Mouse (Mus musculus): Measurements from ENCODE around the gene Igsf11. TPM values are rescaled to one million over a fixed set of nuclear protein-coding genes. Genes with fewer than 3 reads are reported as not detected.
A peak's percentile ranks its signal among the peaks of the same experiment; 100 is the strongest.

The Igsf11 gene
- polyA plus RNA-seq, 1 experiment from 2014 or later, result 0.81 TPM

DNA sequence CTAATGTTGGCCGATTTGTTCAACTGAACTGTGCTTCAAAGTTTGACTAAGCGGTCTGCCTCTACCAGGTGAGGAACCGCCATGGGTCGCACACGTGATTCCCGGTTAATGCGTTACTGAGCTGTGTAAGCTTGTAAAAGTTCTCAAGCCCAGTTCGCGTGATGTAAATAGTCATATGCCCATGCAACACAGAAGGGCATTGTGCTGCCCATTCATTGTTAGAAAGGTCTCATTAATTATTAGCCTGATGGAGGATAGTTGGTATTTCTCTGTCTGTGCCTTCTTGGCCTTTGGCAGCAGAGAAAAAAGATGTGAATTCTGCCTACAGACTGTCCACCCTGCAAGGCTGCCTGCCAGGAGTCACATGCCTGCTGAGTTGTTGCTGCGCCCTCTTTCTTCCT is 53.1 kb downstream of the Igsf11 start:
- Histone ChIP-seq H3K9me3 (ENCODE audit: control insufficient read depth, low read length) (no peaks in the 10 kb centered on the region), H3K4me3 (ENCODE audit: low read length) (no peak overlapping the region), H3K4me2 (ENCODE audit: low read depth, low read length) (no peak overlapping the region), H3K4me1 (ENCODE audit: control insufficient read depth, insufficient read depth, low read length) (peaks cover 6% of the 10 kb centered on the region), H3K27ac (ENCODE audit: low read length) (no peak overlapping the region), H3K9ac (ENCODE audit: low read depth, low read length) (no peak overlapping the region), H3K36me3 (ENCODE audit: control insufficient read depth, insufficient read depth, low read length) (no peaks in the 10 kb centered on the region), H3K27me3 (replicated peaks; ENCODE audit: control insufficient read depth, insufficient read depth, low read length) (no peaks in the 10 kb centered on the region)
- 58% methylated on average over 10 of the region's 10 CpGs for WGBS
- ATAC-seq, result peak; percentile 81

- 53% methylated on average over 7 of the region's 7 CpGs for WGBS
- no peak overlapping the region for H3K27ac ChIP-seq (ENCODE audit: low read length)
- no peaks in the 10 kb centered on the region for H3K27me3 ChIP-seq (replicated peaks; ENCODE audit: control insufficient read depth, insufficient read depth, low read length)
- no peak overlapping the region for H3K4me3 ChIP-seq (ENCODE audit: low read length)
- no peak overlapping the region for H3K4me2 ChIP-seq (ENCODE audit: low read depth, low read length)
- no peak overlapping the region for H3K9ac ChIP-seq (ENCODE audit: low read depth, low read length)
- ATAC-seq, result no peak; the same call in 1 of the 2 replicates
- H3K4me1 ChIP-seq (ENCODE audit: control insufficient read depth, insufficient read depth, low read length), result peaks cover 6% of the 10 kb centered on the region
- no peaks in the 10 kb centered on the region for H3K9me3 ChIP-seq (ENCODE audit: control insufficient read depth, low read length)
- no peaks in the 10 kb centered on the region for H3K36me3 ChIP-seq (ENCODE audit: control insufficient read depth, insufficient read depth, low read length)
Measured at GRCm38 (mm10) chr16:38946453-38946852, 54.0 kb downstream of the Igsf11 start.

DNA sequence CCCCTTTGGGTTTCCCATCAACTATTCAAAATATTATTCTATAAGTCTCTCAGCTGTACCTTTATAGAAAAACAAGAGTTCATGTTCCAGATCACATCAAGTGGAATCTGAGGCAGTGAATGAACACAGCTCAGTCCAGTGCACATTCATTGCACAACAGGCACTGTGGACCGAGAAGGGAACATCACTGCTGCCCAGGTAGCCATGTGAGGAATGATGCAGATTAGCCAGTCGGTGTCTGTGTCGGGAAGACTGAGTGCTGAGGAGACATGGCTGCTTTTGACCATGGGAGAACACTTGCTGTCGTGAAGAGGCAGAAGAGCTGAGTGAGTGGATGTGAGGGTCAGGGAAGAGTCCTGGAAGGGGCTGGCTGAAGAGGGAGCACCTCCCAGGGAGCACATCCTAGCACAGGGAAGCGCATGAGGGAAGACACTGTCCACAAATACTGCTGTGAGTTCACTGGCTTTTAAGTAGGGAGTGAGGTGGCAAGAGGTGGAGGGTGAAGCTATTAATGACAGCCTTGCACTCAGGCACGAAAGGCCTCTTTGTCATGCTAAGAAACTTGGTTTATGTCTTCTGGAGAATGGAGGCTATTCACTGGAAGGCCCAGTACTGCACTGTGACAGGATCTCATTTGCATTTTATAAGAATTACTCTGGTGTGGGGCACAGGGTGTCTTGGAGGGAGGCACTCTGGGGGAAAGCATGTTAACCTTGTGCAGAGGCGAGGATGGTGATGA is 54.8 kb downstream of the Igsf11 start:
- no peak for ATAC-seq
- Histone ChIP-seq H3K9ac (ENCODE audit: low read depth, low read length) (no peak overlapping the region), H3K4me3 (ENCODE audit: low read length) (no peak overlapping the region), H3K27ac (ENCODE audit: low read length) (no peak overlapping the region), H3K9me3 (ENCODE audit: control insufficient read depth, low read length) (no peaks in the 10 kb centered on the region), H3K36me3 (ENCODE audit: control insufficient read depth, insufficient read depth, low read length) (no peaks in the 10 kb centered on the region), H3K27me3 (replicated peaks; ENCODE audit: control insufficient read depth, insufficient read depth, low read length) (no peaks in the 10 kb centered on the region), H3K4me2 (ENCODE audit: low read depth, low read length) (no peak overlapping the region), H3K4me1 (ENCODE audit: control insufficient read depth, insufficient read depth, low read length) (peaks cover 6% of the 10 kb centered on the region)
- 81% methylated on average over 7 of the region's 7 CpGs for WGBS

- no peak for ATAC-seq
- 82% methylated on average over 5 of the region's 5 CpGs for WGBS
- peaks cover 5% of the 10 kb centered on the region for H3K4me1 ChIP-seq (ENCODE audit: control insufficient read depth, insufficient read depth, low read length)
Measured at GRCm38 (mm10) chr16:38948441-38948840, 56.0 kb downstream of the Igsf11 start.

GRCm38 (mm10) chr16:38952881-38953280 is 60.4 kb downstream of the Igsf11 start:
- no peak overlapping the region for H3K4me3 ChIP-seq (ENCODE audit: low read length)
- 95% methylated on average over 3 of the region's 3 CpGs for WGBS
- no peaks in the 10 kb centered on the region for H3K4me1 ChIP-seq (ENCODE audit: control insufficient read depth, insufficient read depth, low read length)
- no peaks in the 10 kb centered on the region for H3K36me3 ChIP-seq (ENCODE audit: control insufficient read depth, insufficient read depth, low read length)
- no peaks in the 10 kb centered on the region for H3K9me3 ChIP-seq (ENCODE audit: control insufficient read depth, low read length)
- H3K9ac ChIP-seq (ENCODE audit: low read depth, low read length), result no peak overlapping the region
- no peaks in the 10 kb centered on the region for H3K27me3 ChIP-seq (replicated peaks; ENCODE audit: control insufficient read depth, insufficient read depth, low read length)
- no peak for ATAC-seq
- no peak overlapping the region for H3K4me2 ChIP-seq (ENCODE audit: low read depth, low read length)
- H3K27ac ChIP-seq (ENCODE audit: low read length), result no peak overlapping the region

More at GRCm38 (mm10) chr16:38948441-38948840, 56.0 kb downstream of the Igsf11 start:
- no peak overlapping the region for H3K4me3 ChIP-seq (ENCODE audit: low read length)
- H3K27me3 ChIP-seq (replicated peaks; ENCODE audit: control insufficient read depth, insufficient read depth, low read length), result no peaks in the 10 kb centered on the region
- H3K27ac ChIP-seq (ENCODE audit: low read length), result no peak overlapping the region
- no peak overlapping the region for H3K9ac ChIP-seq (ENCODE audit: low read depth, low read length)
- H3K4me2 ChIP-seq (ENCODE audit: low read depth, low read length), result no peak overlapping the region
- no peaks in the 10 kb centered on the region for H3K36me3 ChIP-seq (ENCODE audit: control insufficient read depth, insufficient read depth, low read length)
- no peaks in the 10 kb centered on the region for H3K9me3 ChIP-seq (ENCODE audit: control insufficient read depth, low read length)

DNA sequence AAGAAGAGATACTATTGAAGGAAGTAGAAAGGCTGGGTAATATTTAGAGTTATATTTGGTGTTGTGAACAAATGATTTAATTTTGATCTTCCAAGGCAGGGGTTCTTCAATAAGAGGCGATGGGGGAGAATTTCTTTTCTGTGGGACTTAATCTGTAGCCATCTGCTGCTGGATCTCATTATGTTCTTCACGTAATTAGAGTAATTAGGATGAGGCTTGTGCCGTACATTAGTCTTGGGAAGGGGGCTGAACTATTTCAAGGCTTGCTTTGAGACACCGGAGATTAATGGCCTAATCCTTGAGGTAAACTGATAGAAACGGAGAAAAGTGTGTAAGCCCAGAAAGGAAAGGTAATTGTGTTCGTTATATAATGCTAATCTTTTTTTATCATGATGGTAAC is 61.4 kb downstream of the Igsf11 start:
- H3K4me1 ChIP-seq (ENCODE audit: control insufficient read depth, insufficient read depth, low read length), result no peaks in the 10 kb centered on the region
- H3K36me3 ChIP-seq (ENCODE audit: control insufficient read depth, insufficient read depth, low read length), result no peaks in the 10 kb centered on the region
- 79% methylated on average over 6 of the region's 6 CpGs for WGBS
- H3K4me2 ChIP-seq (ENCODE audit: low read depth, low read length), result no peak overlapping the region
- no peak overlapping the region for H3K27ac ChIP-seq (ENCODE audit: low read length)
- no peak overlapping the region for H3K4me3 ChIP-seq (ENCODE audit: low read length)
- no peaks in the 10 kb centered on the region for H3K9me3 ChIP-seq (ENCODE audit: control insufficient read depth, low read length)
- H3K9ac ChIP-seq (ENCODE audit: low read depth, low read length), result no peak overlapping the region
- H3K27me3 ChIP-seq (replicated peaks; ENCODE audit: control insufficient read depth, insufficient read depth, low read length), result no peaks in the 10 kb centered on the region
- ATAC-seq, result no peak

DNA sequence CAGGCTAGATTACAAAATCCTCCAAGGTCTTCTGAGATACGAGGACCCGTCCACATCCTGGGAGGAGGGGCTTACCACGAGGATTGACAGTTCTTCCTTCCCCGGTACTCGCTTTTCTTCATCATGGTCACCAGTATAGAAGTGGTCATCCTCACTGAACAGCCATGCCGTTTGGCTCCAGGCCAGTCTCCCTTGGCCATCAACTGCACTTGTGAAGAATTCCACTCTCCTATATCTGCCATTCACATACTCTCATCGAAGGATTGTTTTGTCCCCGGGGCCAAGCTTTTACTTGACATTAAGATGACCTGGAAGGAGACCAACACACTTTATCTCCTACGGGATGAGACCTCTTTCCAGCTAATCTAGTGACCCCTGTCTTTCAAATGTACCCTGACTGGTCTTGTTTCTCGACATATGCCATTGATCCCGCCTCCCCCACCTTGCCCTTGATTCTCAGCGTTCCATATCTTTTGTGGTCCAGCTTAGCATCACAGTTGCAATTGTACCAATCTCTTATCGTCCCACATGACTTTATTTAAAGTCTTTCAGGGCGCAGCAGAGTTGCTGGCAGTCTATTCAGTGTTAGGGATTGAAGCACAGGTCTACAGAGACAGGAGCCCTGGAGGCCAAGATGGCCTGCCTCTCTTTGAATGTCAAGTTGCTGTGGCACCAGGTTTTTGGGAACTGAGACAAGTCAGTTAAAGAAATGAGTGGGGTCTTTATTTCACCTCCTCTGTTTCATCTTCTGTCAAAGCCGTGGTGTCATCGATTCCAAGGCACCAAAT is 62.2 kb downstream of the Igsf11 start:
- Histone ChIP-seq H3K4me1 (ENCODE audit: control insufficient read depth, insufficient read depth, low read length) (no peaks in the 10 kb centered on the region), H3K9me3 (ENCODE audit: control insufficient read depth, low read length) (no peaks in the 10 kb centered on the region), H3K4me2 (ENCODE audit: low read depth, low read length) (no peak overlapping the region), H3K27ac (ENCODE audit: low read length) (no peak overlapping the region), H3K9ac (ENCODE audit: low read depth, low read length) (no peak overlapping the region), H3K27me3 (replicated peaks; ENCODE audit: control insufficient read depth, insufficient read depth, low read length) (no peaks in the 10 kb centered on the region), H3K36me3 (ENCODE audit: control insufficient read depth, insufficient read depth, low read length) (no peaks in the 10 kb centered on the region), H3K4me3 (ENCODE audit: low read length) (no peak overlapping the region)
- ATAC-seq, result no peak
- 86% methylated on average over 16 of the region's 16 CpGs for WGBS

DNA sequence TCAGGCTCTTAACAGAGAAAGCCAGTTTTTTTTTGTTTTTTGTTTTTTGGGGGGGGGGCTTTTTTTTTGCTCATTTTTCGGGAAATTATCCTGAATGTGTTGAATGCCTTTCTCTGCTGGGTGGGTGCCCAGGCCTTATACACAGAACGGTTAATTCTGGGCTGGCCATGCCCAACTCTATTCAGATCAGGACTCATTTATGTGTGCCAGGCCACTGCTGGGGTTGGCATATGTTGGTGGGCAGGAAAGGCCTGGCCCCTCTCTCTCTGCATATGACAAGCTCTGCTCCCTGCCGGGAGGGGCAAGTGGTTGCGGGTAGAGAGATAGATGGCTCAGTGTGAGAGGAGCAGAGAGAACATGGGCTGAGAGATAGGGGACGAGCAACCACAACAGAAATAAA is 62.8 kb downstream of the Igsf11 start:
- Histone ChIP-seq H3K4me1 (ENCODE audit: control insufficient read depth, insufficient read depth, low read length) (no peaks in the 10 kb centered on the region), H3K27ac (ENCODE audit: low read length) (no peak overlapping the region), H3K9ac (ENCODE audit: low read depth, low read length) (no peak overlapping the region), H3K27me3 (replicated peaks; ENCODE audit: control insufficient read depth, insufficient read depth, low read length) (no peaks in the 10 kb centered on the region), H3K36me3 (ENCODE audit: control insufficient read depth, insufficient read depth, low read length) (no peaks in the 10 kb centered on the region), H3K4me3 (ENCODE audit: low read length) (no peak overlapping the region), H3K4me2 (ENCODE audit: low read depth, low read length) (no peak overlapping the region), H3K9me3 (ENCODE audit: control insufficient read depth, low read length) (no peaks in the 10 kb centered on the region)
- WGBS, result 80% methylated on average over 5 of the region's 5 CpGs
- no peak for ATAC-seq

- no peak for ATAC-seq
- Histone ChIP-seq H3K4me1 (ENCODE audit: control insufficient read depth, insufficient read depth, low read length) (no peaks in the 10 kb centered on the region), H3K27ac (ENCODE audit: low read length) (no peak overlapping the region), H3K36me3 (ENCODE audit: control insufficient read depth, insufficient read depth, low read length) (no peaks in the 10 kb centered on the region), H3K9me3 (ENCODE audit: control insufficient read depth, low read length) (no peaks in the 10 kb centered on the region), H3K4me3 (ENCODE audit: low read length) (no peak overlapping the region), H3K9ac (ENCODE audit: low read depth, low read length) (no peak overlapping the region), H3K27me3 (replicated peaks; ENCODE audit: control insufficient read depth, insufficient read depth, low read length) (no peaks in the 10 kb centered on the region), H3K4me2 (ENCODE audit: low read depth, low read length) (no peak overlapping the region)
- WGBS, result 74% methylated on average over 9 of the region's 9 CpGs
Measured at GRCm38 (mm10) chr16:38958801-38959200, 66.3 kb downstream of the Igsf11 start.

Data from intestine, embryonic 16.5 days (tissue).